Mouse (Mus musculus) spleen, adult 18-20 months (tissue): ENCODE results near the gene Stat4.

Experiments
- DNase-seq, 2 experiments: peaks; one replicate each; pipeline ENCODE4 v3.0.0; 2022; ENCODE audit warnings: mixed read lengths in 2 of 2

The Stat4 gene

DNA sequence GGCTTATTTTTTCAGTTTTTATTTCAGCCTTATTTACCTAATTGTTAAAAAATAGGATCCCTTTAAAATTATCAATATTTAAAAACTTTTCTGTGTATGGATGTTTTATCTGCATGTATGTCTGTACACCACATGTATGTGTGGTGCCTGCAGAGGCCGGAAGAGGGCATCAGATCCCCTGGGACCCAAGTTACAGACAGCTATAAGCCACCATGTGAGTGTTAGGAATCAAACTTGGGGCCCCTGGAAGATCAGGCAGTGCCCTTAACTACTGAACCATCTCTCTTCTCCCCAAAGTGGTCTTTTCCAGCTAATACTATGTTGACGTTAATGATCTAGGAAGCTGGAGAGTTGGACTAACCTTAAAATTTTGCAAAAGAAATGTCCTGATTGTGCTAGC lies 160.5 kb downstream of the Stat4 start:
- DNase-seq: no peak

DNA sequence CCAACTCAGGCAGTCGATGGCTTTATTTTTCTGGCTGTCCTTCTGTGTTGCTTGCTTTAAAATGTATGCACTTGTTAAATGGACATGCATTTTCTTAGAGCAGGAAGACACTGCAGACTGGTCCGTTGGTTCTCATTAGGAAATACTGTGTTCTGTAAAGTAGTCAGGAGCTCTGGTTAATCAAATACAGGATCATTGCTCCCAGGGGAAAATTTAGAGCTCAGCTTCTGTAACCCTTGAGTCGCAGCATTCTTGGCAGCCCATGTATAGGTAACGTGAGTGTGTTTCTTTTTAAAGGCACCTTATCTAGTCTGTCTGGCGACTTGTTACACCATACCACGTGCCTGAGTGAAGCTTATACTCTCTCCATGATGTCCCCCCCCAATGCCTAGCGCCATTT lies 161.2 kb downstream of the Stat4 start:
- DNase-seq: no peak

GRCm38 (mm10) chr1:52148696-52149095 lies 161.7 kb downstream of the Stat4 start:
- DNase-seq: no peak

DNA sequence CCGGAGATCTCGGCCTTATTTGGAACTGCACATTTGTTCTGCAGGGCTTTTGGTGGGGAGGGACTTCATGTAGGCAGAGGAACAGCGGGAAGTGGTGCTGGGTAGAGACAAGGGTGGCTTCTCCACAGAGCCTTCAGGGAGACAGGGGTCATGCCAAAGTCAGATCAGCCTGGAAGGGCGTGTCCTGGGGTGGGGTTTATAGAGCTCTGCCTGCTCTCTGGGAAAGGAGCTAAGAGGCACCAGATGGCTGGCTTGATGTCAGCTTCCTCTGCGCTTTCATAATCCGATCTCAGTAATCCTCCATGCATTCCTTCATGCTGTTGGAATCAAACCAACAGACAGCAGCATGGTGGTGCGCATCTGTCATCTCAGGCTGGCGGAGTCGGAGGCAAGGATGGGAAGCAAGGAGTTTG lies 163.0 kb downstream of the Stat4 start:
- DNase-seq: no peak

DNA sequence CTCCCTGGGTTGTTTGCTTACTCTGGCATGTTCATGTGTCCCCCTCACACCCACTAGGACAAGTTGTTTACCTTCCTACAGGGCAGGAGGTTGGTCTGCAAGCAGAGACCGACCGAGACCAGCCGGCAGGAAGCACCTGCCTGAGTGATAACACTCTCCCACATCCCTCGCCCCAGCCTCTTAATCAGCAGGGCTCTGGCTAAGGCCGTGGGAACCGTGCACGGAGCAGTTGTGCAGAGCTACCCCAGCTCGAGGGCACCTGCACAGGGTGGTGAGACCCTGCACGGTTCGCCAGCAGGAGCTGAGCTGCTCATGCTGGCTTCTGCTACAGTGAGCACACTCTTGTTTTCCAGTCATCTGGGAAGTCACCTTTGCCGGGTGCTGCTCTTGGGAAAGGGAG lies 163.7 kb downstream of the Stat4 start:
- DNase-seq: no peak

DNA sequence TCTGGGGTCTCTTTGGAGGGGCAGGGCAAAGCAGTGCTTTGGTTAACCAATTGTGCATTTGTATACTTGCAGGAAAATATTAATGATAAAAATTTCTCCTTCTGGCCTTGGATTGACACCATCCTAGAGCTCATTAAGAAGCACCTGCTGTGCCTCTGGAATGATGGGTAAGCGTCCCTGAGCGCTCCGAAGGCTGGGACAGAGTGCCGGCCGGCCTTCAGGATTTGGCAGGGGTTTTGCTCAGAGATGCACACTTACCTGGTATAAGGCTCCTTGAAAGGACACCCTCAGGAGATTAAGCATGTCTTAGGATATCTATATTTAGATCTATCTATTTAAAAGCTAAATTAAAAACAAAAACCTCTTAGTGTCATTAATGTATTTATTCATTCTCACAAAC lies 164.2 kb downstream of the Stat4 start:
- no peak for DNase-seq

DNA sequence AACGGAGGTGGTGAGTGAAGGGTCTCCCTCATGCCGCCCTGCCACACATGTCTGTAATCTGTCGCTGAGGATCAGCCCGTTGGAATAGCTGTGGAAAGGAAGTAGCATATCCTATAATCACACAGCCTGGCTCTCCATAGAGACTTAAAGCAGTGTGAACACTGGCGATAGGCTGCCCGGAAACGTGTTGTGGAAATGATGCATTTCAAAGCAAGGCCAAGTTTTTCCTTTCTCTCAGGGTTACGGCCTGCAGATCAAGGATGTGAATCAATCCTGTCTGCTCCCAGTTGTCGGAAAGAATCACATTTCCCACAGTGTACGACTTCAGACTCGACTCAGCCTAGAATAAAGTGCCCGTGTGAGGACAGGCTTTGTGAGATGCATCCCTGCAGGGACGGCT lies 165.4 kb downstream of the Stat4 start:
- DNase-seq: no peak

DNA sequence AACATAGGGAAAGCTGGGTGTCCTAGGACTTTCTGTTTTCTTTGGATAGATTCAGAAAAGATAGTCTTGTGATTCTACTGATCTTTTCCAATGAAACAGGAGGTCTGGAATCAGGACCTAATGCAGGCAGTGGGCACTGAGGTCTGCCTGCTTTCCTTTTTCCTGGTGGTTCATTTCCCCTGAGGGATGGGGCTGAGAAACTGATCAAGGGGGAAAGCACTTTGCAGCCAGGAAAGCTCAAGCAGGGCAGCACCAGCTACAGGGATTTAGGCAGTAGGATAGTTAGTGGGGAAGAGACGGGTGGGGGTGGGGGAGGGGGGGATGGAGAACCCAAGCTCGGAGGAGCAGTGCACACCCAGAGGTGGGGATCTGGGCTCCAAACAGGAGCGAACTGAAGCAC lies 166.0 kb downstream of the Stat4 start:
- no peak for DNase-seq

- DNase-seq: no peak
These were observed 167.9 kb downstream of the Stat4 start for GRCm38 (mm10) chr1:52154890-52155289.

GRCm38 (mm10) chr1:52156351-52156750 lies 169.4 kb downstream of the Stat4 start:
- DNase-seq: no peak
